In genomic region chr13:34119406-34119805, GRCm38 (mm10) we compare ENCODE assay signal across 30 mouse cellular contexts. TPM values are rescaled to one million over a fixed set of nuclear protein-coding genes. Genes with fewer than 3 reads are reported as not detected.
DNase-seq lines count a peak whose midpoint lies in the region; ATAC-seq and TF ChIP-seq lines count a peak whose summit lies in the region.
"Had no signal": no experiment of that assay in that cellular context is flagged by ENCODE, and none has a peak within 500 bp of the region (broad histone marks: within the 10 kb centered on the region; RNA-seq: fewer than 3 reads in every experiment).

No protein-coding gene starts in this region.

- WGBS in forebrain, postnatal 0 days = 88% methylated on average over 4 of the region's 4 CpGs
- WGBS in kidney, embryonic 15.5 days = 52% methylated on average over 4 of the region's 4 CpGs
- WGBS in intestine, embryonic 16.5 days = 31% methylated on average over 4 of the region's 4 CpGs

- H3K4me1 ChIP-seq in MEL (ENCODE audit: control insufficient read depth in 1 of 2, insufficient read depth in 2 of 2, low read length in 2 of 2) = peaks cover 50 to 58% of the 10 kb centered on the region in 2 experiments
- peaks cover 9% of the 10 kb centered on the region; the same call in 1 of the 2 replicates for H3K4me1 ChIP-seq in forebrain, postnatal 0 days (ENCODE audit: insufficient read depth)
- H3K4me1 ChIP-seq in kidney, embryonic 15.5 days = 0 out of 2 replicates have a peak, but pooled peaks cover 7% of the 10 kb centered on the region
- peaks cover 10% of the 10 kb centered on the region for H3K4me1 ChIP-seq in intestine, embryonic 16.5 days (ENCODE audit: control insufficient read depth, insufficient read depth, low read length)

- no peak for TF ChIP-seq CTCF in MEL (IDR thresholded peaks at IDR 0.05 in 2 of 3, conservative IDR thresholded peaks at IDR 0.05 in 1 of 3; ENCODE audit: control insufficient read depth in 1 of 3, insufficient read depth in 1 of 3, low read depth in 2 of 3, low read length in 3 of 3, poor library complexity in 1 of 3, severe bottlenecking in 1 of 3)
- no peak for TF ChIP-seq CTCF in forebrain, postnatal 0 days (IDR thresholded peaks at IDR 0.05; ENCODE audit: low read depth)

- peaks cover 0 to 52% of the 10 kb centered on the region in 2 experiments; a peak in 2 of 4 replicates for H3K36me3 ChIP-seq in MEL (ENCODE audit: control insufficient read depth in 1 of 2, insufficient read depth in 2 of 2, low read length in 2 of 2)
- 0 out of 2 replicates have a peak, but pooled peaks cover 4% of the 10 kb centered on the region for H3K36me3 ChIP-seq in forebrain, postnatal 0 days (ENCODE audit: insufficient read depth)
- H3K36me3 ChIP-seq in kidney, embryonic 15.5 days = peaks cover 11% of the 10 kb centered on the region; the same call in 1 of the 2 replicates
- no peaks in the 10 kb centered on the region; the same call in 1 of the 2 replicates for H3K36me3 ChIP-seq in intestine, embryonic 16.5 days (ENCODE audit: control insufficient read depth, insufficient read depth, low read length)
- H3K36me3 ChIP-seq: heart, embryonic 10.5 days; heart, embryonic 13.5 days had no signal

- H3K27ac ChIP-seq in MEL (ENCODE audit: control insufficient read depth, low read depth, low read length) = peak overlapping the region; percentile 67
- no peak overlapping the region for H3K27ac ChIP-seq in forebrain, postnatal 0 days (ENCODE audit: low read depth, low read length)
- no peak overlapping the region for H3K27ac ChIP-seq in kidney, embryonic 15.5 days
- H3K27ac ChIP-seq in intestine, embryonic 16.5 days (ENCODE audit: low read length) = no peak overlapping the region
- H3K27ac ChIP-seq: embryonic facial prominence, embryonic 10.5 days; embryonic facial prominence, embryonic 13.5 days; forebrain, embryonic 12.5 days; forebrain, embryonic 15.5 days; heart, adult 2 months; heart, embryonic 10.5 days; heart, embryonic 13.5 days; hindbrain, embryonic 14.5 days had no signal

- peak; percentile 55 to 61; a peak in 3 of 4 replicates for TF ChIP-seq EP300 in MEL (IDR thresholded peaks at IDR 0.05; ENCODE audit: low read depth in 1 of 2, low read length in 2 of 2)

- H3K27me3 ChIP-seq in MEL (ENCODE audit: control insufficient read depth in 1 of 2, insufficient read depth in 2 of 2, low read length in 2 of 2) = no peaks in the 10 kb centered on the region
- H3K27me3 ChIP-seq in forebrain, postnatal 0 days (ENCODE audit: insufficient read depth, low read length) = no peaks in the 10 kb centered on the region
- no peaks in the 10 kb centered on the region for H3K27me3 ChIP-seq in kidney, embryonic 15.5 days
- H3K27me3 ChIP-seq in intestine, embryonic 16.5 days (replicated peaks; ENCODE audit: control insufficient read depth, insufficient read depth, low read length) = no peaks in the 10 kb centered on the region
- H3K27me3 ChIP-seq: embryonic facial prominence, embryonic 13.5 days; forebrain, embryonic 12.5 days; forebrain, embryonic 15.5 days; heart, embryonic 13.5 days; Patski had no signal

- DNase-seq in MEL (ENCODE audit: low read depth, low spot score) = peak; percentile 68
- DNase-seq in thymus, postnatal 0 days (ENCODE audit: low spot score) = peak; percentile 87
- peak; percentile 50 for DNase-seq in thymus, postnatal 25 days
- DNase-seq in ovary, adult 18-20 months (ENCODE audit: low spot score) = no peak
- DNase-seq in forebrain, postnatal 0 days = no peak
- DNase-seq: adrenal gland, postnatal 10 days; cerebellum, adult 11-12 months; cerebellum, adult 8-10 months; cerebellum, postnatal 10 days; cerebellum, postnatal 36 days; embryo, embryonic 11 days; gastrocnemius, postnatal 10 days; gastrocnemius, postnatal 36 days; heart, adult 2 months; heart, postnatal 14 days; heart, postnatal 4 days had no signal

- H3K79me2 ChIP-seq in MEL (ENCODE audit: control insufficient read depth, insufficient read depth, low read length, poor library complexity) = no peaks in the 10 kb centered on the region

- TF ChIP-seq RAD21 in MEL (IDR thresholded peaks at IDR 0.05; ENCODE audit: low read depth, low read length) = no peak

- TF ChIP-seq POLR2A in MEL (IDR thresholded peaks at IDR 0.05; ENCODE audit: control insufficient read depth in 1 of 2, insufficient read depth in 1 of 2, low read depth in 1 of 2, low read length in 2 of 2, poor library complexity in 1 of 2) = no peak

- H3K9me3 ChIP-seq in MEL (replicated peaks; ENCODE audit: insufficient read depth, low read length) = no peaks in the 10 kb centered on the region
- no peaks in the 10 kb centered on the region for H3K9me3 ChIP-seq in forebrain, postnatal 0 days (ENCODE audit: low read length)
- H3K9me3 ChIP-seq in kidney, embryonic 15.5 days (replicated peaks) = no peaks in the 10 kb centered on the region
- no peaks in the 10 kb centered on the region for H3K9me3 ChIP-seq in intestine, embryonic 16.5 days (ENCODE audit: control insufficient read depth, low read length)
- H3K9me3 ChIP-seq: embryonic facial prominence, embryonic 10.5 days; embryonic facial prominence, embryonic 13.5 days; forebrain, embryonic 12.5 days; forebrain, embryonic 15.5 days; heart, embryonic 10.5 days; heart, embryonic 13.5 days had no signal

- peak overlapping the region in 1 of 2 experiments; percentile 4; a peak in 1 of 4 replicates for H3K4me3 ChIP-seq in MEL (ENCODE audit: control insufficient read depth in 1 of 2, insufficient read depth in 1 of 2, low read depth in 2 of 2, low read length in 2 of 2)
- H3K4me3 ChIP-seq in forebrain, postnatal 0 days (ENCODE audit: low read depth, low read length) = no peak overlapping the region
- H3K4me3 ChIP-seq in kidney, embryonic 15.5 days (replicated peaks) = no peak overlapping the region
- no peak overlapping the region for H3K4me3 ChIP-seq in intestine, embryonic 16.5 days (ENCODE audit: low read length)
- H3K4me3 ChIP-seq: embryonic facial prominence, embryonic 10.5 days; embryonic facial prominence, embryonic 13.5 days; erythroblast, embryonic 14.5 days; forebrain, embryonic 12.5 days; forebrain, embryonic 15.5 days; heart, adult 2 months; heart, embryonic 10.5 days; heart, embryonic 13.5 days had no signal

- ATAC-seq in megakaryocyte-erythroid progenitor cell, adult 5-6 weeks (replicated peaks; ENCODE audit: low FRiP score, low TSS enrichment, poor library complexity, severe bottlenecking) = peak; percentile 38; the same call in 1 of the 2 replicates
- ATAC-seq in forebrain, postnatal 0 days = no peak
- ATAC-seq in kidney, embryonic 15.5 days (replicated peaks; ENCODE audit: low FRiP score) = no peak
- no peak for ATAC-seq in intestine, embryonic 16.5 days
- ATAC-seq: CD4-positive, CD25-positive, alpha-beta regulatory T cell, adult 4 months; forebrain, embryonic 15.5 days; Patski had no signal

- no peak overlapping the region for H3K9ac ChIP-seq in MEL (ENCODE audit: control insufficient read depth, low read depth, low read length, poor library complexity, severe bottlenecking)
- H3K9ac ChIP-seq in forebrain, postnatal 0 days = no peak overlapping the region
- no peak overlapping the region for H3K9ac ChIP-seq in kidney, embryonic 15.5 days
- H3K9ac ChIP-seq in intestine, embryonic 16.5 days (ENCODE audit: low read depth, low read length) = no peak overlapping the region
- H3K9ac ChIP-seq: embryonic facial prominence, embryonic 13.5 days; forebrain, embryonic 12.5 days; forebrain, embryonic 15.5 days; heart, embryonic 13.5 days; hindbrain, embryonic 14.5 days had no signal

- H3K4me2 ChIP-seq in forebrain, postnatal 0 days (ENCODE audit: low read depth) = no peak overlapping the region
- H3K4me2 ChIP-seq in kidney, embryonic 15.5 days = no peak overlapping the region
- no peak overlapping the region for H3K4me2 ChIP-seq in intestine, embryonic 16.5 days (ENCODE audit: low read depth, low read length)
- H3K4me2 ChIP-seq: embryonic facial prominence, embryonic 13.5 days; forebrain, embryonic 12.5 days; forebrain, embryonic 15.5 days; heart, embryonic 13.5 days; hindbrain, embryonic 14.5 days had no signal

RNA-seq across cellular contexts. Expression of gene Tubb2b, which starts 10.9 kb away (rescaled TPM):
- total RNA-seq in MEL (2012; rRNA removed) = 1.4 and 2.7 TPM in 2 replicates
- polyA plus RNA-seq in MEL (2012; ENCODE audit: insufficient read depth in 1 of 2, insufficient read length in 2 of 2, low read depth in 1 of 2, low replicate concordance in 2 of 2, missing spikeins in 1 of 2) = 10 to 100 TPM in 1 of 2 experiments, not detected in 1; 10.6 TPM
- total RNA-seq in megakaryocyte-erythroid progenitor cell, adult 5-6 weeks (2014; fragmentation: Nextera tagmentation) = not detected in 2 replicates
- not detected in 2 replicates for total RNA-seq in megakaryocyte-erythroid progenitor cell, adult 5-6 weeks (2017)
- 34.5 and 37.3 TPM in 2 replicates for polyA plus RNA-seq in thymus, postnatal 0 days (2015; fragmentation: Nextera tagmentation; extraction: Ambion mirVana)
- 5,538 and 5,638 TPM in 2 replicates for total RNA-seq in forebrain, postnatal 0 days (2014; rRNA removed)
- polyA plus RNA-seq in forebrain, postnatal 0 days (2015; fragmentation: Nextera tagmentation; extraction: Ambion mirVana) = 1,072 and 1,153 TPM in 2 replicates
- 29.3 and 36.6 TPM in 2 replicates for polyA plus RNA-seq in kidney, embryonic 15.5 days (2015; fragmentation: Nextera tagmentation; extraction: Ambion mirVana)
- polyA plus RNA-seq in intestine, embryonic 16.5 days (2015; fragmentation: Nextera tagmentation; extraction: Ambion mirVana) = 30.4 and 36.0 TPM in 2 replicates
- total RNA-seq: granulocyte monocyte progenitor cell, adult 5-6 weeks had no signal

RNA-seq across cellular contexts. Expression of gene Tubb2a, which starts 41.6 kb away (rescaled TPM):
- total RNA-seq in MEL (2012; rRNA removed) = 38.8 and 68.8 TPM in 2 replicates
- polyA plus RNA-seq in MEL (2012; ENCODE audit: insufficient read depth in 1 of 2, insufficient read length in 2 of 2, low read depth in 1 of 2, low replicate concordance in 2 of 2, missing spikeins in 1 of 2) = 10 to 100 TPM in 1 of 2 experiments, not detected in 1; 55.9 TPM
- 18.2 and 19.1 TPM in 2 replicates for total RNA-seq in megakaryocyte-erythroid progenitor cell, adult 5-6 weeks (2014; fragmentation: Nextera tagmentation)
- 19.0 and 21.9 TPM in 2 replicates for total RNA-seq in megakaryocyte-erythroid progenitor cell, adult 5-6 weeks (2017)
- 204 and 248 TPM in 2 replicates for polyA plus RNA-seq in thymus, postnatal 0 days (2015; fragmentation: Nextera tagmentation; extraction: Ambion mirVana)
- 4,454 and 4,559 TPM in 2 replicates for total RNA-seq in forebrain, postnatal 0 days (2014; rRNA removed)
- 3,524 and 3,579 TPM in 2 replicates for polyA plus RNA-seq in forebrain, postnatal 0 days (2015; fragmentation: Nextera tagmentation; extraction: Ambion mirVana)
- polyA plus RNA-seq in kidney, embryonic 15.5 days (2015; fragmentation: Nextera tagmentation; extraction: Ambion mirVana) = 102 and 132 TPM in 2 replicates
- 149 and 162 TPM in 2 replicates for polyA plus RNA-seq in intestine, embryonic 16.5 days (2015; fragmentation: Nextera tagmentation; extraction: Ambion mirVana)

RNA-seq across cellular contexts. Expression of gene Psmg4, which starts 43.4 kb away (rescaled TPM):
- 146 and 161 TPM in 2 replicates for total RNA-seq in MEL (2012; rRNA removed)
- 100 to 1,000 TPM in 1 of 2 experiments, not detected in 1; 121 TPM for polyA plus RNA-seq in MEL (2012; ENCODE audit: insufficient read depth in 1 of 2, insufficient read length in 2 of 2, low read depth in 1 of 2, low replicate concordance in 2 of 2, missing spikeins in 1 of 2)
- 53.4 and 73.9 TPM in 2 replicates for total RNA-seq in megakaryocyte-erythroid progenitor cell, adult 5-6 weeks (2014; fragmentation: Nextera tagmentation)
- total RNA-seq in megakaryocyte-erythroid progenitor cell, adult 5-6 weeks (2017) = 145 and 217 TPM in 2 replicates
- polyA plus RNA-seq in thymus, postnatal 0 days (2015; fragmentation: Nextera tagmentation; extraction: Ambion mirVana) = 158 and 174 TPM in 2 replicates
- total RNA-seq in forebrain, postnatal 0 days (2014; rRNA removed) = 56.6 and 108 TPM in 2 replicates
- 99.0 and 150 TPM in 2 replicates for polyA plus RNA-seq in forebrain, postnatal 0 days (2015; fragmentation: Nextera tagmentation; extraction: Ambion mirVana)
- 79.0 and 88.7 TPM in 2 replicates for polyA plus RNA-seq in kidney, embryonic 15.5 days (2015; fragmentation: Nextera tagmentation; extraction: Ambion mirVana)
- 66.7 and 67.2 TPM in 2 replicates for polyA plus RNA-seq in intestine, embryonic 16.5 days (2015; fragmentation: Nextera tagmentation; extraction: Ambion mirVana)

Comparison
In these comparisons a context has a peak if more than half of its experiments do, and no peak if none do; other contexts are left out.
1. DNase-seq: peak in MEL (single experiment), thymus, postnatal 0 days (single experiment) and thymus, postnatal 25 days (single experiment); none in ovary, adult 18-20 months (single experiment) and forebrain, postnatal 0 days (single experiment).
2. RNA of gene Tubb2b, which starts 10.9 kb away (polyA plus RNA-seq): 1,072 to 1,153 TPM in forebrain, postnatal 0 days; 10.6 TPM in MEL, 34.5 to 37.3 TPM in thymus, postnatal 0 days, 29.3 to 36.6 TPM in kidney, embryonic 15.5 days and 30.4 to 36.0 TPM in intestine, embryonic 16.5 days; every median in the first group is over 10 times any median in the second.
3. RNA of gene Tubb2a, which starts 41.6 kb away (polyA plus RNA-seq): 3,524 to 3,579 TPM in forebrain, postnatal 0 days; 204 to 248 TPM in thymus, postnatal 0 days, 149 to 162 TPM in intestine, embryonic 16.5 days, 102 to 132 TPM in kidney, embryonic 15.5 days and 55.9 TPM in MEL; every median in the first group is over 10 times any median in the second.